Mouse (Mus musculus) testis, adult 2 months (tissue): ENCODE results near the gene Exo1.

Experiments used
- CTCF ChIP-seq: fragments of 200-500 bp; IDR thresholded peaks from 2 replicates; pipeline ENCODE4 v1.5.1; 2012; ENCODE audit warnings: low read depth, mild to moderate bottlenecking, inconsistent platforms, low read length, moderate library complexity; ENCODE audit not compliant: control insufficient read depth, insufficient read depth, insufficient replicate concordance
- POLR2A ChIP-seq: fragments of 200-500 bp; IDR thresholded peaks from 2 replicates; pipeline ENCODE4 v1.6.1; 2012; ENCODE audit warnings: low read depth, mild to moderate bottlenecking, inconsistent platforms, low read length, moderate library complexity; ENCODE audit not compliant: control insufficient read depth

DNA sequence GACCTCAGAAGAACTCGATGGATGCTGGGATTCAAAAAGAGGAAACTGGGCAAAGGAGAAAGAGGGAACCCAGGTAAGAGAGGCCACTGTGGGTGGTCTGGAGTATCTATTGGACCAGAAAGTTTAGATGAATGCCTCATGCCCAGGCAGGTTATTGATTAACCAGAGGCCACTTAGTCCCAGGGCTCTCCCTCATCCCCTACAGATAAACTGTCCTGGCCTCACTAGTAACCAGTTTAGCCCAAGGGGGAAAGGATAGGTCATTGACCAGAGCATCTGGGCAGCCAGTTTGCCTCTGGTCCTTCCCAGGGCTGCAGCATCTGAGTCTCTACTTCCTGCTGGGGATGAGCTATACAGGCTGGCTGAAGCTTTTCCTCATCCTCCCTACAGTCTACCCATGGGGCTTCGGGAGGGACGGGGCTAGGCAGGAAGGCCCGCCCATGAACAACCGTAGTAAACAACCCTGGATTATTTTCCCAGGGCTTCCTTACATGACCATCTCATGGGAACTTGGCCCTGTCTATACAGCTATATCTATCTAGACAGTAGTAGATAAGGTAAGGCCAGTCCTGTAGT lies 33.4 kb downstream of the Exo1 start:
- TF ChIP-seq CTCF (no peak), POLR2A (no peak)
